Mouse (Mus musculus): Measurements from ENCODE around the gene Tas2r135.

Tas2r135 gene

GRCm38 (mm10) chr6:42372816-42373547 lies 32.3 kb upstream of the Tas2r135 start, which contains the start of gene Epha1:
Gene Epha1, minus strand, starts transcription at chr6:42373268.
- in situ Hi-C loops (cut with MboI; ENCODE audit: low pct_unique_long_range_greater_than_20kb in 1 of 2, low sequenced_read_pairs in 2 of 2, unreplicated experiment in 1 of 2), result no loop called here

GRCm38 (mm10) chr6:42373669-42374430 lies 31.4 kb upstream of the Tas2r135 start:
- in situ Hi-C loops (cut with MboI; ENCODE audit: low pct_unique_long_range_greater_than_20kb in 1 of 2, low sequenced_read_pairs in 2 of 2, unreplicated experiment in 1 of 2), result no loop called here

- in situ Hi-C loops (cut with MboI; ENCODE audit: low pct_unique_long_range_greater_than_20kb in 1 of 2, low sequenced_read_pairs in 2 of 2, unreplicated experiment in 1 of 2), result no loop called here
These were observed 30.5 kb upstream of the Tas2r135 start for GRCm38 (mm10) chr6:42374701-42375100.

GRCm38 (mm10) chr6:42375131-42375530 lies 30.1 kb upstream of the Tas2r135 start:
- in situ Hi-C loops (cut with MboI; ENCODE audit: low pct_unique_long_range_greater_than_20kb in 1 of 2, low sequenced_read_pairs in 2 of 2, unreplicated experiment in 1 of 2), result no loop called here

- in situ Hi-C loops (cut with MboI; ENCODE audit: low pct_unique_long_range_greater_than_20kb in 1 of 2, low sequenced_read_pairs in 2 of 2, unreplicated experiment in 1 of 2), result no loop called here
These were observed 29.2 kb upstream of the Tas2r135 start for GRCm38 (mm10) chr6:42376016-42376415.

GRCm38 (mm10) chr6:42376504-42377019 lies 28.7 kb upstream of the Tas2r135 start:
- in situ Hi-C loops (cut with MboI; ENCODE audit: low pct_unique_long_range_greater_than_20kb in 1 of 2, low sequenced_read_pairs in 2 of 2, unreplicated experiment in 1 of 2), result no loop called here

- in situ Hi-C loops (cut with MboI; ENCODE audit: low pct_unique_long_range_greater_than_20kb in 1 of 2, low sequenced_read_pairs in 2 of 2, unreplicated experiment in 1 of 2), result no loop called here
These were observed 28.0 kb upstream of the Tas2r135 start for GRCm38 (mm10) chr6:42377280-42377679.

GRCm38 (mm10) chr6:42379551-42379950 lies 25.7 kb upstream of the Tas2r135 start:
- in situ Hi-C loops (cut with MboI; ENCODE audit: low pct_unique_long_range_greater_than_20kb in 1 of 2, low sequenced_read_pairs in 2 of 2, unreplicated experiment in 1 of 2), result no loop called here

- in situ Hi-C loops (cut with MboI; ENCODE audit: low pct_unique_long_range_greater_than_20kb in 1 of 2, low sequenced_read_pairs in 2 of 2, unreplicated experiment in 1 of 2), result no loop called here
These were observed 24.7 kb upstream of the Tas2r135 start for GRCm38 (mm10) chr6:42380416-42381144.

- in situ Hi-C loops (cut with MboI; ENCODE audit: low pct_unique_long_range_greater_than_20kb in 1 of 2, low sequenced_read_pairs in 2 of 2, unreplicated experiment in 1 of 2), result no loop called here
These were observed 24.0 kb upstream of the Tas2r135 start for GRCm38 (mm10) chr6:42381221-42381620.

- in situ Hi-C loops (cut with MboI; ENCODE audit: low pct_unique_long_range_greater_than_20kb in 1 of 2, low sequenced_read_pairs in 2 of 2, unreplicated experiment in 1 of 2), result no loop called here
These were observed 23.3 kb upstream of the Tas2r135 start for GRCm38 (mm10) chr6:42381916-42382381.

GRCm38 (mm10) chr6:42383360-42383759 lies 21.9 kb upstream of the Tas2r135 start:
- in situ Hi-C loops (cut with MboI; ENCODE audit: low pct_unique_long_range_greater_than_20kb in 1 of 2, low sequenced_read_pairs in 2 of 2, unreplicated experiment in 1 of 2), result no loop called here

- in situ Hi-C loops (cut with MboI; ENCODE audit: low pct_unique_long_range_greater_than_20kb in 1 of 2, low sequenced_read_pairs in 2 of 2, unreplicated experiment in 1 of 2), result no loop called here
These were observed 19.6 kb upstream of the Tas2r135 start for GRCm38 (mm10) chr6:42385635-42386034.

GRCm38 (mm10) chr6:42391796-42392330 lies 13.4 kb upstream of the Tas2r135 start:
- in situ Hi-C loops (cut with MboI; ENCODE audit: low pct_unique_long_range_greater_than_20kb in 1 of 2, low sequenced_read_pairs in 2 of 2, unreplicated experiment in 1 of 2), result no loop called here

- in situ Hi-C loops (cut with MboI; ENCODE audit: low pct_unique_long_range_greater_than_20kb in 1 of 2, low sequenced_read_pairs in 2 of 2, unreplicated experiment in 1 of 2), result no loop called here
These were observed 9.0 kb upstream of the Tas2r135 start for GRCm38 (mm10) chr6:42395960-42396809.

- in situ Hi-C loops (cut with MboI; ENCODE audit: low pct_unique_long_range_greater_than_20kb in 1 of 2, low sequenced_read_pairs in 2 of 2, unreplicated experiment in 1 of 2), result no loop called here
These were observed 8.1 kb upstream of the Tas2r135 start for GRCm38 (mm10) chr6:42397041-42397657.

GRCm38 (mm10) chr6:42398285-42398684 lies 6.9 kb upstream of the Tas2r135 start:
- in situ Hi-C loops (cut with MboI; ENCODE audit: low pct_unique_long_range_greater_than_20kb in 1 of 2, low sequenced_read_pairs in 2 of 2, unreplicated experiment in 1 of 2), result no loop called here
